Mouse (Mus musculus) olfactory bulb, adult 2 months (tissue): Measurements from ENCODE around the gene Mob2.

Source experiments
- CTCF ChIP-seq: fragments of 200-500 bp; IDR thresholded peaks from 2 replicates; pipeline ENCODE4 v1.5.1; 2012; ENCODE audit warnings: low read depth, mild to moderate bottlenecking, low read length, moderate library complexity; ENCODE audit not compliant: insufficient read depth
- POLR2A ChIP-seq: fragments of 200-500 bp; IDR thresholded peaks from 2 replicates; pipeline ENCODE4 v1.6.1; 2012; ENCODE audit warnings: mild to moderate bottlenecking, low read depth, low read length, moderate library complexity; ENCODE audit not compliant: insufficient read depth

DNA sequence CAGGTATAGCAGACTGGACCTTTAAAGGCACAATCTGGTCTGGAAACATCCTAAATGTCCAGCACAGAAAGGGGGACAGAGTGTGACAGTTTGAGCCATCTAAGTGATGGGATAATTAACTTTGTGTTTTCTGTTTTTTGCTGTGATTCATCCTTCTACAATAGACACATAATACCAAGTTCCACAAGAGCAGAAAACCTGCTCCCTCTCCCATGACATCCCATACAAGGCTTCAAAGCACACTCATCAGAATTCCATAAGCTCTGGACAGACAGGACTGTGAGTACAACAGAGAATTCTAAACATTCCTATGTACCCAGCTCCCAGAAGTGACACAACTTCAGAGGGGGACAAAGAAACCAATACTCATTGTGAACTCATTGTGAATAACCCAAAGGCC lies 10.3 kb downstream of the Mob2 start:
- TF ChIP-seq CTCF: no peak
- TF ChIP-seq POLR2A: no peak
